Mouse (Mus musculus) brain, embryonic 14.5 days (tissue): ENCODE data around the gene Gpm6a. TPM values are rescaled to one million over a fixed set of nuclear protein-coding genes. Genes with fewer than 3 reads are reported as not detected.

Source experiments
- DNase-seq: peaks from one replicate; pipeline ENCODE4 v3.0.0-alpha.2; 2011; ENCODE audit warnings: low read depth
- CTCF ChIP-seq: fragments of 200-500 bp; IDR thresholded peaks from 2 replicates; pipeline ENCODE4 v1.5.1; 2012; ENCODE audit warnings: inconsistent platforms, mild to moderate bottlenecking, moderate library complexity, borderline replicate concordance; ENCODE audit not compliant: insufficient read depth, insufficient read length; ENCODE audit errors: extremely low read depth
- POLR2A ChIP-seq: fragments of 200-500 bp; IDR thresholded peaks from 2 replicates; pipeline ENCODE4 v1.6.1; 2012; ENCODE audit warnings: mild to moderate bottlenecking, inconsistent platforms, borderline replicate concordance; ENCODE audit not compliant: poor library complexity, insufficient read depth, insufficient read length, severe bottlenecking; ENCODE audit errors: extremely low read depth
- polyA plus RNA-seq: library from polyadenylated mRNA; depleted of rRNA; stranded (reverse); fragments of >200 nt; gene quantifications from 2 replicates; pipeline ENCODE4 v1.2.3, GENCODE M21; 2012; rRNA removed

Gene Gpm6a
- 383 and 408 TPM in 2 replicates for polyA plus RNA-seq

DNA sequence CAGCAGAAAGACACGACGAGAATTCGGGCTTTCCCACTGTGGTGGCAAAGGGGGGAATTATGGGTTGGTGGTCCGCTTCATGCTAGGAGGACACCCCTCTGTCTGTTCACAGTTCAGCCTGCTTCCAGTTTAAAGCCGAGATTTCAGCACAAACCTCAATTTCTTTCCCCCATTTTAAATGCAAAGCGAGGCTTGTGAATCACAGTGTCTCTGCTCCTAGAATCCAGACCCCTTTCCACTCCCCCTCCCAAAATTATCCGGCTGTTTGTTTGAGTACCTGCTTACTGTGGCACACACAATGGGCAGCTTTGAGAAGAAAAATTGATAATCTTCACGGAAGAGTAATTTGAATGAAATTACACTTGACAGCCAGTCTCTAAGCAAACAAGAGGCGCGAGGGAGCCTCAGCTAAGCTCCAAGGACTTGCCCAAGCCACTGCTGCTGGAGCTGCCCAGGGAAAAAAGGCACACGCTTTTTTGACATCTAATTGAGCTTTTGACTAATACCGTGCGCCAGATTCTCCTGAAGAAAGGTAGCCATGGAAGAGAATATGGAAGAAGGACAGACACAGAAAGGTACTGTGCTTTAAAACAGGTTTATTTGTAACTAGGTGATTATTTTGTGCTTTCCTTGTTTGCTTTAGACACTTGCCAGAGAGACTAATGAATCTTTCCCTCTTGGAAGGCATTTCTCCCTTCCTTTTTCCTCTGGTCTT, at the start of gene Gpm6a:
Gene Gpm6a, plus strand, starts transcription at position 103 of the 715 bp plus-strand sequence.
- DNase-seq, result peak; percentile 98
- TF ChIP-seq CTCF (no peak), POLR2A (peak; percentile 40; the same call in 1 of the 2 replicates)

- TF ChIP-seq POLR2A, result no peak
- no peak for TF ChIP-seq CTCF
- no peak for DNase-seq
These were observed 41.8 kb upstream of the Gpm6a start for GRCm38 (mm10) chr8:54912891-54913290.

- no peak for DNase-seq
- TF ChIP-seq CTCF, result no peak
- no peak for TF ChIP-seq POLR2A
These were observed 36.9 kb upstream of the Gpm6a start for GRCm38 (mm10) chr8:54917710-54918109.

DNA sequence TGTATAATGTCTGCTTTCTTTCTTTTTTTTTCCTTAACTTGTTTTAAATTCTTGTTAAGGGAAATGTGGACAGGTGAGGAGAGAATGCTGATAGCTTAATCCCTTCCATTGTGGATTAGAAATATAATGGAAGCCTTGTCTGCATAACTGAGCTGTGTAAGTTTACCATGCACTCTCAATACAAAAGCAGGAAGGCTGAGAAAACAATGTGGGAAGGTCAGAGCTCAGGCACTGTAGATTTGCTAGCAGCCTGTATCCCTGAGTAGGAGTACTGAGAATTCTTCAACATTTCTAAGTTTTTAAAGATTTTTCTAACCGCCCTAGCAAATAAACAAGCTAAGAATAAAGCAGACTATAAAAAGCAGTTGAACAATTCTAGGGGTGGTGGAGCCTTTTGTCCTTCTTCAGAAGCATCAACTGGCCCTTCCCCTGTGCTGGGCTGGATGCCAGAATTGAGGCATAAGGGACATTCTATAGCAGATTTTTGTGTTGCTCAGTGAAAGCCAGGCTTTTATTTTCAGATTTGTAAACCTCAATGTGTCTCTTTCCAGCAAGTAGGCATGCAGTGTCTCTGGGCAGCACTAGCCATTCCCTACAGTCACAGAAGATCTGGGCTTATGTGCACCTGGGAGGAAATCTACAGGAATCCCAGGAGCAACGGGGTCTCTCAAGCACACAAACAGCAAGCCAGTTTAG, 32.3 kb upstream of the Gpm6a start:
- TF ChIP-seq CTCF (no peak), POLR2A (no peak)
- peak; percentile 88 for DNase-seq

DNA sequence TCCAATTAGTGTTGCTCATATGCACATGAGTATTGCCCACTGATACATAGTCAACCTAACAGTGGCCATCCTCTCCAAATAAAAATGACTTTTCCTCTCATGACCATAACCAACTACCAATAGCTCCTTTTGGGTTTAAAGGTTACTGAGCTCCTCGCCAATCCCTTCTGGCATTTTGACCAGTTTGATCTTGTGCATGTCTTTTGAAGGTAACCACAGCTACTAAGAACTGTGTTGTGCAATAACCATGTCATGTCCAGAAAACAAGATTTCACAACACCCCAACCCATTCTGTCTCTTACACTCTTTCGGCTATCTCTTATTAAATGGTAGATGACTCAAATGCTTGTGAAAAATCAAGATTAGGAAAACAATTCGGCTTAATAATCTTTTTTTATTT, 29.7 kb upstream of the Gpm6a start:
- DNase-seq, result no peak
- no peak for TF ChIP-seq CTCF
- TF ChIP-seq POLR2A, result no peak

GRCm38 (mm10) chr8:54932306-54932705, 22.3 kb upstream of the Gpm6a start:
- no peak for TF ChIP-seq CTCF
- no peak for TF ChIP-seq POLR2A
- DNase-seq, result no peak

DNA sequence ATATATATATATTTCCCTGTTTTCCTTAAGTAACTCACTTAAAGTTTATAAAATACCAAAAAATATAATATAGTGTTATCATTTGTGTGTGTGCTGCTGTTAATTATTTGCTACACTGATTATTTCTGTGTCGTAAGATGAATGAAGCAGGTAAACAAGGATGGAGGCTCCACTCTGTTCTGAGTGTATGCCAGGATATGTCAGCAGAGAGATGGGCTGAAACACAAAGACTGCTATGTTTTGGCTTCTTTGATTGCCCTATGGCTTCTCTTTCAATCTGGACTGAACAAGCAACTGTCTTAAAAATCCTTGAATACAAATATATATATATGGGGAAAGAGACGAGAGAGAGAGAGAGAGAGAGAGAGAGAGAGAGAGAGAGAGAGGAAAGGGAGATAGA, 1.3 kb upstream of the Gpm6a start:
- peak; percentile 62 for DNase-seq
- no peak for TF ChIP-seq POLR2A
- TF ChIP-seq CTCF, result no peak

DNA sequence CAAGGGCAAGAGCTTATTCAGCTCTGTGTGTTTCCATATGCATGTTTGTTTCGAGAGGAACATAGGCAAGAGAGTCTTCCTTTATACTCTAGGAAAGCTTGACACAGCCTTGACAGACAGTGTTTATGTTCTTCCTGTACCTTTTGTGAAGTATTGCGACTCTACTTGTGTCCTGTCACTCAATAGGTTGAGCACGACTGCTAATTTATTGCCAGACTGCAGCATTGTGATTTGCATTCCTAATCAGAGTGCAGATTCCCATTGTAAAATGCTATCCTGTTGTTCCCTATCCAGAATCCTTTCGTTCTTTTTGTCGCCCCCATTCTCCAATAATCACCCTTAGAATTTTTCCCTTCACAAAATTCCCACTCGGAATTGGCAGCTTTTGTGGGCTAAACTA, 613 bp upstream of the Gpm6a start:
- DNase-seq, result peak; percentile 90
- TF ChIP-seq CTCF (no peak), POLR2A (no peak)

DNA sequence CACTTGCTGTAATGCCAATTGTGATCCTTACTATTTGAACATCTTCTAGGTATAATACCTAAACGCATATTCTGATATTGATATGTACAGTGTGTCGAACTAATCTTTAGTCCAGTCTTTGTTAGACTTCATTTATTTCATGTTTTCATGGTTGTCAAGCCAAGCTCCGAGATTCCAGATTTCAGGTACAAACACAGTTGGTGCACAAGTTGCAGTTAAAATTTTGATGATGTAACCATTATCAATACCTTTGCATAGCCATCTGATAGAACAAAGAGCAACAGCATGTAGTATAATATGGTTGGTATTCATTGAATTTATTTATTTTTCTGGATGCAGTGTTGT, 785 bp downstream of the Gpm6a start:
- TF ChIP-seq POLR2A (no peak), CTCF (no peak)
- DNase-seq, result peak; percentile 54

GRCm38 (mm10) chr8:54955935-54956573, 1.4 kb downstream of the Gpm6a start:
- DNase-seq, result peak; percentile 76
- no peak for TF ChIP-seq POLR2A
- no peak for TF ChIP-seq CTCF

DNA sequence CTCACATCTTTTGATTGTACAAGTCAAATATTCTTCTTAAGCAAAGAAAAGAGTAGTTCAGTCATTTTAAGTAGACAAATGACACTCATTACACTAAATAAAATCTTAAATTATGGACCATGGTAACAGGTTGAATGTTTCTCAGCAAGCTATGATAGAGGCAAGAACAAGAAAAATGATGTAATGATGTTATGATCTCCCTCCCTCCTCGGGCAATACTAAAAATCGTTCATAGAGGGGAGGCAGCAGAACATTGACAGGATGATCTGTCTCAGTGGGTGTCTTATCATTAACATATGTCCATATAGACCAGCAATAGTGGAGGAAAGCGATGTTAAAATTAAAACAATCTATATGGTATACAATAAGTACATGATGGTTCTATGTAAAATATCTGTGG, 2.1 kb downstream of the Gpm6a start:
- TF ChIP-seq POLR2A (no peak), CTCF (no peak)
- DNase-seq, result peak; percentile 75

DNA sequence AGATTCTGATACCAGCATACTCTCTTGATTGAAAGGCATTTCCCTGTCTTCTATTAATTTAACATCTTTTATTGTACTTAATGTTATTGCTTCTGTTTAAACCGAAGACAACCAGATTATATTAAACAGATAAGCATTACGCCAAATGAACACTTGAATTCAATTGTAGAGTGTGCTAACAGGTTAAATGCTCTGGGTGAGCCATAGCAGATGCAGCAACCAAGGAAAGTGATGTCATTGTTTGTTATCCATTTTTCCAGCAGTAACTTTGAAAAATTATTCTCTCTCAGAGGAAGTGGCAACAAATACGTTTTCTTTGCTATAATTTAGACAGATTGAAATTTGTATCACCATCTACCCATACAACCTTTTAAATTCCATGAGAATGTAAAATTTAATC, 2.9 kb downstream of the Gpm6a start:
- peak; percentile 57 for DNase-seq
- no peak for TF ChIP-seq CTCF
- no peak for TF ChIP-seq POLR2A

- TF ChIP-seq POLR2A (no peak), CTCF (no peak)
- no peak for DNase-seq
These were observed 6.9 kb downstream of the Gpm6a start for GRCm38 (mm10) chr8:54961571-54961970.

DNA sequence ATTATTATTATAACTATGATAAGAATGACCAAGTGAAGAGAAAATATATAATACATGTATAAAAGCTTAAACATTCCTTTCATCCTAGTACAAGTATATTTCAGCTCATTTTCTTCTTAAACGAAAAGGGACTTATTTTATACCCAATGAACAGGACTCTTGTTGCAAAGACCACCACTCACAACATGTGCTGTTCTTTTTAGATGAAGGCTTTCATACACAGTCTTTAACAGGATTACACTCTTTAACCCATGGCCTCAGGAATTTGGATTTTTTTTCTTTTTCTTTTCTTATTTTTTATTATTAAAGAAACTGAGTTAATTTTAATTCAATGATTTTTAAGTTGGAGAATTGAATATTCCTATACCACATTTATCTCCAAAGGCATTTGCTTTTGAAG, 20.4 kb downstream of the Gpm6a start:
- TF ChIP-seq POLR2A, result no peak
- TF ChIP-seq CTCF, result no peak

GRCm38 (mm10) chr8:54975506-54975905, 20.9 kb downstream of the Gpm6a start:
- DNase-seq, result peak; percentile 91
- TF ChIP-seq CTCF (no peak), POLR2A (no peak)

More for the DNA sequence above, 20.4 kb downstream of the Gpm6a start:
- no peak for DNase-seq
